Mouse (Mus musculus): ENCODE measurements around the gene Olfr812. TPM values are rescaled to one million over a fixed set of nuclear protein-coding genes. Genes with fewer than 3 reads are reported as not detected.

The Olfr812 gene
- polyA plus RNA-seq (2017; shearing (Covaris generic)): 1 to 10 TPM in 1 of 2 experiments, under 1 TPM in 1; 0.20 to 1.2 TPM

DNA sequence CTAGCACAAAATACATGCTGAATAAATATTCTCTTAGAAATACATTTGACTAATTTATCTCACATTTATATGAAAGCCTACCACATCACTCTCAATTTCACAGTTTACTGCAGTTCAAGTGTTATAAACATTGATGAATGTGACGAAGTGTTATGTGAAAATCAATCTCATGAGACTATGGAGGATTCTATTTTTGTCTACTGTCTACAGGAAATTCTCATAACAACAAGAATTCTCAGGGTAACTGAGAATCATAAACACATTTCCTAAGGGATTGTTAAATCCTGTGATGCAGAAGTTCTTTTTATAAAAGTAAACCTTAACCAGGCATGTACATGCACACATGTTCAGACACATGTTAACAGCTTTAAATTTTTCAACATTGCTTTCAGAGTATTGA is at the start of gene Olfr812:
TSS of gene Olfr812 (minus strand) at position 101 of the 400 bp plus-strand sequence.

GRCm38 (mm10) chr10:129879751-129880150 is 33.9 kb upstream of the Olfr812 start, which contains the start of gene Olfr814:
Gene Olfr814 (minus strand): TSS chr10:129879851.

DNA sequence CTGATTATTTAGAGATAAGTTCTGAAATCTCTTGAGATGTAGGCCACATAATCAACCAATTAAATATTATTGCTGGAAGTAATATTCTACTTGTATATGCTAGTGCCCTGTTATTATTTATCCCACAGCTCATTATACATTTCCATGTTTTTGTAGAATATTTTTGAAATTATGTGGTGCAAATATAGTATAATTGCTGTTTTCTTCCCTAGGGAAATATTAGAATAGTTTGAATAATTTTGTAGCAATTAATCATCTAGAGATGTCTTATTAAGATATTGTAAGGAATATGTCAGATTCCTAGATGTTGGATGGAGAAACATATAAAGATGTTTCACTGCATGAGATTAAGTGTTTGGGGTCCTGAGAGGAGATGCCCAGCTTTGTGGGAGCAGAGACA is 9.2 kb upstream of the Olfr812 start, which contains the start of gene Olfr813:
TSS of gene Olfr813 (plus strand) at position 301 of the 400 bp plus-strand sequence.

DNA sequence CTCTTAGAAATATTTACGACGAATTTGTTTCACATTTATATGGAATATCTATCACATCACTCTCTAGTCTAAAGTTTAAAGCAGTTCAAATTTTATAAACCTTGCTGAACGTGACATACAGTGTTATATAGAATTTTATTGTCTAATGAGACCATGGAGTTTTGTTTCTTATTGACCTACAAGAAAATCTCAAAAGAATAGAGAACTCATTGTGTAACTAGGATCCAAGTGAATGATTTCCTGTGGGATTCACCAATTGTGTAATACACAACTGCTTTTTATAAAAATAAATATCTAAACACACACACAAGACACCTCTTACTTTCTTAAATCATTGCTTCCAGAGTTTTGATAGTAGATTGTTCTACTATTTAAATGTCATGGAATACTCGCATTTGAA is 41.6 kb downstream of the Olfr812 start, which contains the start of gene Olfr811:
TSS of gene Olfr811 (minus strand) at position 101 of the 400 bp plus-strand sequence.

DNA sequence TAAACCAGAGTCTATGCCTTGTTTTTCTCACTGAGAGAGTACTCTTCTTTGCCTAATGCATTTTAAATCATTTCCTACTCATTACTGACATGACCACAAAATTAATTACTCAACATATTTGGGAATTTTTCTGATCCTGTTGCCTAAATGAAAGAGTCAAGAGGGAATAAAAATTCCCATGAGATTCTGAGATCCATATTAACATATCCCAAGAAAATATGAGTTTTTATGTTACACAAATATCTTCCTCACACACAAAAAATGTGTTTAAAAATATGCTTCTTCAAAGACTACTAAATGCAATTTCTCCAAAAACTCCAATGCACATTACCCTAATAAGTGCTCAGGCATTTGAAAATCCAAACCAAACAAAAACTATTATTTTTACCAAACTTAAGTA is 51.1 kb downstream of the Olfr812 start, which contains the start of gene Olfr810:
TSS of gene Olfr810 (minus strand) at position 101 of the 400 bp plus-strand sequence.

Other genes starting within 250 kb of the Olfr812 start
- gene Olfr796, start 233.5 kb downstream of the Olfr812 start, polyA plus RNA-seq (2017; shearing (Covaris generic)): not detected
- 1 to 10 TPM in 1 of 2 experiments, under 1 TPM in 1; 0.13 to 1.1 TPM for gene Olfr798, start 218.2 kb downstream of the Olfr812 start, polyA plus RNA-seq (2017; shearing (Covaris generic))
- under 1 TPM in 1 of 2 experiments, not detected in 1; 0.43 TPM for gene Olfr799, start 208.6 kb downstream of the Olfr812 start, polyA plus RNA-seq (2017; shearing (Covaris generic))
- gene Olfr800, start 188.4 kb downstream of the Olfr812 start, polyA plus RNA-seq (2017; shearing (Covaris generic)): not detected
- 1 to 10 TPM in 1 of 2 experiments, under 1 TPM in 1; 0.27 to 2.8 TPM for gene Olfr801, start 172.2 kb downstream of the Olfr812 start, polyA plus RNA-seq (2017; shearing (Covaris generic))
- gene Olfr802, start 157.9 kb downstream of the Olfr812 start, polyA plus RNA-seq (2017; shearing (Covaris generic)): under 1 TPM in 1 of 2 experiments, not detected in 1; 0.13 TPM
- not detected for gene Olfr803, start 151.8 kb downstream of the Olfr812 start, polyA plus RNA-seq (2017; shearing (Covaris generic))
- under 1 TPM; 0.02 to 0.07 TPM for gene Olfr804, start 142.9 kb downstream of the Olfr812 start, polyA plus RNA-seq (2017; shearing (Covaris generic))
- not detected for gene Olfr805, start 116.7 kb downstream of the Olfr812 start, polyA plus RNA-seq (2017; shearing (Covaris generic))
- gene Olfr806, start 104.2 kb downstream of the Olfr812 start, polyA plus RNA-seq (2017; shearing (Covaris generic)): not detected
- under 1 TPM in 1 of 2 experiments, not detected in 1; 0.82 TPM for gene Olfr807, start 88.3 kb downstream of the Olfr812 start, polyA plus RNA-seq (2017; shearing (Covaris generic))
- not detected for gene Olfr808, start 80.6 kb downstream of the Olfr812 start, polyA plus RNA-seq (2017; shearing (Covaris generic))
- gene Olfr809, start 71.5 kb downstream of the Olfr812 start, polyA plus RNA-seq (2017; shearing (Covaris generic)): under 1 TPM; 0.07 to 0.22 TPM
- gene Olfr810, start 51.2 kb downstream of the Olfr812 start, polyA plus RNA-seq (2017; shearing (Covaris generic)): not detected
- not detected for gene Olfr811, start 41.7 kb downstream of the Olfr812 start, polyA plus RNA-seq (2017; shearing (Covaris generic))
- not detected for gene Olfr813, start 9.3 kb upstream of the Olfr812 start, polyA plus RNA-seq (2017; shearing (Covaris generic))
- gene Olfr814, start 33.8 kb upstream of the Olfr812 start, polyA plus RNA-seq (2017; shearing (Covaris generic)): under 1 TPM in 1 of 2 experiments, not detected in 1; 0.91 TPM
- gene Olfr815, start 59.8 kb upstream of the Olfr812 start, polyA plus RNA-seq (2017; shearing (Covaris generic)): 1 to 10 TPM in 1 of 2 experiments, under 1 TPM in 1; 0.18 to 1.8 TPM
- 1 to 10 TPM in 1 of 2 experiments, under 1 TPM in 1; 0.37 to 1.4 TPM for gene Olfr816, start 69.5 kb upstream of the Olfr812 start, polyA plus RNA-seq (2017; shearing (Covaris generic))
- gene Olfr818, start 103.0 kb upstream of the Olfr812 start, polyA plus RNA-seq (2017; shearing (Covaris generic)): not detected
- gene Olfr819, start 121.2 kb upstream of the Olfr812 start, polyA plus RNA-seq (2017; shearing (Covaris generic)): not detected
- gene Olfr247, start 130.0 kb upstream of the Olfr812 start, polyA plus RNA-seq (2017; shearing (Covaris generic)): not detected
- 1 to 10 TPM in 1 of 2 experiments, under 1 TPM in 1; 0.16 to 1.0 TPM for gene Gm10310, start 139.0 kb upstream of the Olfr812 start, polyA plus RNA-seq (2017; shearing (Covaris generic))
- not detected for gene Olfr820, start 166.5 kb upstream of the Olfr812 start, polyA plus RNA-seq (2017; shearing (Covaris generic))
- gene Olfr821, start 184.3 kb upstream of the Olfr812 start, polyA plus RNA-seq (2017; shearing (Covaris generic)): not detected
- gene Olfr822, start 225.1 kb upstream of the Olfr812 start, polyA plus RNA-seq (2017; shearing (Covaris generic)): 1 to 10 TPM in 1 of 2 experiments, under 1 TPM in 1; 0.07 to 1.0 TPM

Measured in inflammation-experienced regulatory T-cells (primary cell).